Mouse (Mus musculus) lung, embryonic 14.5 days (tissue): Measurements from ENCODE around the gene Ryr3. TPM values are rescaled to one million over a fixed set of nuclear protein-coding genes. Genes with fewer than 3 reads are reported as not detected.

Experiments used
- ATAC-seq: fragments of 200-750 bp; cut with Nextera tagmentation; 2 replicates; pipeline ENCODE4 v1.8.0; 2017; ENCODE audit warnings: mild to moderate bottlenecking, moderate TSS enrichment, moderate library complexity; ENCODE audit not compliant: insufficient read depth
- DNase-seq: peaks from one replicate; pipeline ENCODE4 v3.0.0-alpha.2; 2015
- H3K27ac ChIP-seq: fragments of 300-500 bp; sonication (generic); 2 replicates; pipeline ENCODE4 v1.5.1; 2014; ENCODE audit warnings: low read depth, mild to moderate bottlenecking, moderate library complexity
- H3K27me3 ChIP-seq: fragments of 300-500 bp; sonication (generic); 2 replicates; pipeline ENCODE4 v1.6.1; 2014; ENCODE audit warnings: low read length, control low read depth; ENCODE audit not compliant: insufficient read depth
- H3K36me3 ChIP-seq: fragments of 300-500 bp; sonication (generic); 2 replicates; pipeline ENCODE4 v1.6.1; 2014; ENCODE audit warnings: control low read depth; ENCODE audit not compliant: insufficient read depth
- H3K4me1 ChIP-seq: fragments of 300-500 bp; sonication (generic); 2 replicates; pipeline ENCODE4 v1.6.1; 2014; ENCODE audit warnings: antibody characterized with exemption, control low read depth; ENCODE audit not compliant: insufficient read depth
- H3K4me2 ChIP-seq: fragments of 300-500 bp; sonication (generic); 2 replicates; pipeline ENCODE4 v1.6.1; 2014; ENCODE audit warnings: mild to moderate bottlenecking
- H3K4me3 ChIP-seq: fragments of 300-500 bp; sonication (generic); 2 replicates; pipeline ENCODE4 v1.5.1; 2014; ENCODE audit warnings: low read depth, low read length
- H3K9ac ChIP-seq: fragments of 300-500 bp; sonication (generic); 2 replicates; pipeline ENCODE4 v1.6.1; 2014
- H3K9me3 ChIP-seq: fragments of 300-500 bp; sonication (generic); 2 replicates; pipeline ENCODE4 v1.6.1; 2016; ENCODE audit warnings: low read depth, low read length, control low read depth
- CTCF ChIP-seq: IDR thresholded peaks from 2 replicates; pipeline ENCODE4 v1.5.1; 2016; ENCODE audit warnings: antibody characterized with exemption, low read depth
- WGBS: fragments of 180-500 bp; shearing (Covaris S2); extraction: QIAGEN DNeasy Blood & Tissue Kit; methylation state at CpG from one replicate; pipeline ENCODE4 v1.1.7; 2014; 5-methylcytosine and 5-hydroxymethylcytosine counted together
- polyA plus RNA-seq: library from polyadenylated mRNA; unstranded; fragments of >200 nt; fragmentation: Nextera tagmentation; extraction: Ambion mirVana; gene quantifications from 2 replicates; pipeline ENCODE4 v1.2.1, GENCODE M21; 2014

Gene Ryr3
- polyA plus RNA-seq, 1 experiment from 2014 or later = 1.7 TPM

- no peaks in the 10 kb centered on the region for H3K9me3 ChIP-seq
- ATAC-seq = no peak
- H3K36me3 ChIP-seq = no peaks in the 10 kb centered on the region
These were observed 304.3 kb downstream of the Ryr3 start for GRCm38 (mm10) chr2:112912611-112913010.

GRCm38 (mm10) chr2:112910579-112910978 lies 306.3 kb downstream of the Ryr3 start:
- H3K9ac ChIP-seq = no peak overlapping the region
- ATAC-seq (no peak), DNase-seq (no peak)
- no peak for TF ChIP-seq CTCF
- H3K27ac ChIP-seq = no peak overlapping the region
- H3K4me3 ChIP-seq = no peak overlapping the region
- H3K4me2 ChIP-seq = no peak overlapping the region
- H3K27me3 ChIP-seq = no peaks in the 10 kb centered on the region
- H3K4me1 ChIP-seq = no peaks in the 10 kb centered on the region
- no peaks in the 10 kb centered on the region for H3K9me3 ChIP-seq
- 71% methylated on average over 4 of the region's 4 CpGs for WGBS
- no peaks in the 10 kb centered on the region for H3K36me3 ChIP-seq

More at GRCm38 (mm10) chr2:112912611-112913010, 304.3 kb downstream of the Ryr3 start:
- H3K4me1 ChIP-seq = no peaks in the 10 kb centered on the region
- no peak overlapping the region for H3K4me2 ChIP-seq
- TF ChIP-seq CTCF = no peak
- no peak overlapping the region for H3K27ac ChIP-seq
- no peak overlapping the region for H3K4me3 ChIP-seq
- DNase-seq = no peak
- no peaks in the 10 kb centered on the region for H3K27me3 ChIP-seq
- H3K9ac ChIP-seq = no peak overlapping the region

- no peak overlapping the region for H3K4me3 ChIP-seq
- H3K9me3 ChIP-seq = no peaks in the 10 kb centered on the region
- H3K9ac ChIP-seq = no peak overlapping the region
- H3K4me1 ChIP-seq = no peaks in the 10 kb centered on the region
- DNase-seq (no peak), ATAC-seq (no peak)
- no peak overlapping the region for H3K27ac ChIP-seq
- no peak overlapping the region for H3K4me2 ChIP-seq
- no peak for TF ChIP-seq CTCF
- H3K36me3 ChIP-seq = no peaks in the 10 kb centered on the region
- WGBS = 80% methylated on average over 4 of the region's 4 CpGs
- H3K27me3 ChIP-seq = no peaks in the 10 kb centered on the region
These were observed 307.8 kb downstream of the Ryr3 start for GRCm38 (mm10) chr2:112909142-112909541.

GRCm38 (mm10) chr2:112900747-112901146 lies 316.1 kb downstream of the Ryr3 start:
- no peak overlapping the region for H3K4me3 ChIP-seq
- no peaks in the 10 kb centered on the region for H3K36me3 ChIP-seq
- H3K4me2 ChIP-seq = no peak overlapping the region
- H3K4me1 ChIP-seq = no peaks in the 10 kb centered on the region
- 47% methylated on average over 5 of the region's 5 CpGs for WGBS
- no peak overlapping the region for H3K9ac ChIP-seq
- DNase-seq (peak; percentile 63), ATAC-seq (peak; percentile 83)
- no peaks in the 10 kb centered on the region for H3K9me3 ChIP-seq
- no peak for TF ChIP-seq CTCF
- no peaks in the 10 kb centered on the region for H3K27me3 ChIP-seq
- H3K27ac ChIP-seq = no peak overlapping the region

GRCm38 (mm10) chr2:112884456-112885114 lies 332.3 kb downstream of the Ryr3 start:
- Histone ChIP-seq H3K36me3 (no peaks in the 10 kb centered on the region), H3K9me3 (no peaks in the 10 kb centered on the region), H3K27me3 (no peaks in the 10 kb centered on the region), H3K4me3 (no peak overlapping the region), H3K4me2 (no peak overlapping the region), H3K4me1 (no peaks in the 10 kb centered on the region), H3K9ac (no peak overlapping the region), H3K27ac (no peak overlapping the region)
- DNase-seq (no peak), ATAC-seq (no peak)
- no peak for TF ChIP-seq CTCF
- 67% methylated on average over 4 of the region's 4 CpGs for WGBS

- H3K4me1 ChIP-seq = no peaks in the 10 kb centered on the region
- TF ChIP-seq CTCF = no peak
- H3K9me3 ChIP-seq = no peaks in the 10 kb centered on the region
- no peak overlapping the region for H3K27ac ChIP-seq
- no peak for DNase-seq
- no peaks in the 10 kb centered on the region for H3K27me3 ChIP-seq
- H3K9ac ChIP-seq = no peak overlapping the region
- H3K4me3 ChIP-seq = no peak overlapping the region
- no peaks in the 10 kb centered on the region for H3K36me3 ChIP-seq
- H3K4me2 ChIP-seq = no peak overlapping the region
- WGBS = 85% methylated on average over 2 of the region's 2 CpGs
- ATAC-seq = no peak
These were observed 335.1 kb downstream of the Ryr3 start for GRCm38 (mm10) chr2:112881805-112882204.

GRCm38 (mm10) chr2:112881376-112881775 lies 335.5 kb downstream of the Ryr3 start:
- Histone ChIP-seq H3K27me3 (no peaks in the 10 kb centered on the region), H3K4me3 (no peak overlapping the region), H3K4me2 (no peak overlapping the region), H3K36me3 (no peaks in the 10 kb centered on the region), H3K4me1 (no peaks in the 10 kb centered on the region), H3K27ac (no peak overlapping the region), H3K9me3 (no peaks in the 10 kb centered on the region), H3K9ac (no peak overlapping the region)
- ATAC-seq = no peak
- WGBS = 42% methylated on average over 1 of the region's 1 CpGs
- no peak for TF ChIP-seq CTCF
- DNase-seq = peak; percentile 6
